Mouse (Mus musculus) ovary, postnatal 36 days (tissue): Measurements from ENCODE around the gene Actl10.

Experiments used
- DNase-seq: peaks from one replicate; pipeline ENCODE4 v3.0.0; 2022; ENCODE audit warnings: low spot score, mixed read lengths

Gene Actl10

DNA sequence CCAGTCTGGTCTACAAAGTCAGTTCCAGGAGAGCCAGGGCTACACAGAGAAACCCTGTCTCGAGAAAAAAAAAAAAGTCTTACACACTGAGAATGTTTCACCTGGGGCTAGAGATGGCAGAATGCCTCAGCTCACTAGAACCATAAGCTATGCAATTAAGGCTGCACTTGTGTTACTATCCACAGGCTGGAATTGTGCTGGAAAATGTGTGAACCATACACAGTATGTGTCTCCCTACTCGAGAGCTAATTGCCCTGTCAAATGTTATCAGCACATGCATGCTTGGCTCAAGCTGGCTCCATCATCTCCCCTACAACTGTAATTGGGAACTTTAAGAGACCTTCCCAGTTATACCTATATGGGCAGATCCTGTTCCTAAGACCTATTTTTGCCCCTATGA, 639 bp upstream of the Actl10 start:
- DNase-seq = no peak

DNA sequence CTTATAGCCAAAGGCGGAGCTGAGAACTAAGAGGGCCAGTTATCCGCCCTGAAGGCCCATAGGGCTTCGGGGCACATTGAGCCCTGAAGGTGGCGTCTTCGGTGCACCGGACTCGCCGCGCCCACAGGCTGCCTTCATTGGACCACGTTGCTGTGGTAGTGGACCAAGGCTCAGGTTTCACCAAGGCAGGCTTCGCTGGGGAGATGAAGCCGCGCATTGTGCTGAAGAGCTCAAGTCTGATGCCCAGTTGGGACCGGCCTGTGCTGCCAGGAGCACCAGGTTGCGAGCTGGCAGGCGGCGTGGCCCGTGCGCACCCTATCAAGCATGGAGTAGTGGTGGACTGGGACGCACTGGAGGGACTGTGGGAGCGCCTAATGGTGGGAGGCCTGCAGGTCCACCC, 351 bp downstream of the Actl10 start:
- no peak for DNase-seq

- peak; percentile 69 for DNase-seq
Observed at GRCm38 (mm10) chr2:154552424-154552907, 890 bp downstream of the Actl10 start.

GRCm38 (mm10) chr2:154555235-154555634, 3.7 kb downstream of the Actl10 start:
- DNase-seq = no peak

DNA sequence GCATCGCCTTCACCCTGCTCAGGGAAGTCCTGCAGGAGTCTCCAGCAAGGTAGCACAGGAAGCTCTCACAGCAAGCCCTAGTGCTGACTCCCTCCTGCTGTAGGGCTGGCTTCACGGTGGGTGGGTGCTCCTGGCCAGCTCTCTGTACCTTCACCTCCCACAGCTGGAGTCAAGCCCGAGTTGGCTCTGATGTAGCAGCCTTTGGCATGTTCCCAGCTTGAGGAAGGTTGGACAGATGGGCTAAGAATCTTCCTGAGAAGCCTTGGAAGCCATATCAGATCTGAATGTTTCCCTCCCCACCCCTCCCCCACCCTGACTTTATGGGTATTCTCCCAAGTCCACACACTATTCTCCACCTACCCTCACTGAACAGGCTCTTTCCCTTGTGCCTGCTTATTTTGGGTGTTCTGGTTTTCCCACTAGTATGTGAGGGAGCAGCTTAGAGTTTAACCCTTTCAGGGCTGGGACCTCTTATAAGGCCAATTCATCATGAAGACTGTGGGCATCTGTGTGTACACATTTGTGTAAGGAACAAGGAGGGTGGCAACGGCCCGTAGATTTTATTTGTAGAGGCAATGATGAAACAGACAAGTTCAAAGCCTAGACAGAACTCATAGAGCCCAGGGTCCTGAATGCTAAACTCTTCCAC, 5.7 kb downstream of the Actl10 start:
- peak; percentile 35 for DNase-seq

DNA sequence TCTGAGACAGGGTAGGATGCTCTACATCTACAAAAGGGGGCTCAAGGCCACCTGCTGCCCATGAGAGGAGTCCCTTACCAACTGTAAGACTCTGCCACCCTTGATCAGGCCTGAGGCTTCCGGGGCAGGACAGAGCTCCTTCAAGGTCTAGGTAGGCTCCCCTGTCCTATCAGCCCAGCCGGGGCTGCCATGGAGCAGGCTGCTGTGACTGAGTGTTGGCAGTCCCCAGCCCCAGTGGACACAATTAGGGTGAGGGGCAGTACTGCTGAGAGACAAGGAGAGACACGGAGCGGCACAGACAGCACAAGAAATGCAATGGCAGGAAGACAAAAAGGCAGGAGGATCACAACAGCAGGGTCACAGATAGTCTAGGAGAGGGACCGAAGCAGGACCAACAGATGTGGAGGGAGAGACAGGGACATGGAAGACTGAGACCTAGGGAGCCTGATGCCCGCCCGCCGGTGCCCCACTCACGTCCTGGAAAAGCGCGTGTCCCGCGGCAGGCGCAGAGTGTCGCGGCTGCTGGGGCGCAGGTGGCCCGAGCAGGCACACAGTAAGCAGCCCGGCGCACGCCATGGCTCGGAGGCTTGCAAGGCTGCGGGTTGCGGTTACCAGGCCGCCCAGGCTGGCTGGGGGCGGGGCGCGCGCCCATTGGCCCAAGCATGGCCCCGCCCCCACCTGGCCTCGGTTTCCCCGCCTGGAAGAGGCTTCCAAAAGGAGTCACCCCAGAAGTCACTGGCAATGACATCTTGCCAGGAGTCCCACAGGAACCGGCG, 6.9 kb downstream of the Actl10 start, which contains the start of gene Necab3:
Gene Necab3 (minus strand): TSS at position 627 of the 776 bp plus-strand sequence.
- DNase-seq = peak; percentile 50

DNA sequence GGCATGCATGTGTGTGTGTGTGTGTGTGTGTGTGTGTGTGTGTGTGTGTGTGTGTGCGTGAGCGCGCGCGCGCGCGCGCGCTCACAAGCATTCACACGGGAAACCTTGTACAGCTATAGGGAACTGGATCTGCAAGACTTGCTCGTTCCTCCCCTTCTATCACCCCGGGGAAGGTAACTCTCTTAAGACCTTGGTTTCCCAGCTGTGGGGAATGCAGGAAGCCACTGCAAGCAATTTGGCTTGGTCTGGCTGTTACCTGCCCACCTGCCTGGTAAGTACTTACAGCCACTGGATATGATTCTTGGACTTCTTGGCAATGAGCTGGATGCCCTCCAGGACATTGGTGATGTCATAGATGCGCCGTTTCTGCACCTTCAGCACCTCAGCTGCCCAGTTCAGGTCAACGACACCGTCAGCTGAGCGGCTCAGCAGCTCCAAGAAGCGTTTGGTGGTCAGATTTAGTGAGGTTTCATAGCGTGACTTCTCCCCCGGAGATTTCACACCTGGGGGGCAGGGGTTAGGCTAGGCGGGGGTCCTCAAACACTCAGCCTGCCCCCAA, 12.1 kb downstream of the Actl10 start:
- DNase-seq = no peak

DNA sequence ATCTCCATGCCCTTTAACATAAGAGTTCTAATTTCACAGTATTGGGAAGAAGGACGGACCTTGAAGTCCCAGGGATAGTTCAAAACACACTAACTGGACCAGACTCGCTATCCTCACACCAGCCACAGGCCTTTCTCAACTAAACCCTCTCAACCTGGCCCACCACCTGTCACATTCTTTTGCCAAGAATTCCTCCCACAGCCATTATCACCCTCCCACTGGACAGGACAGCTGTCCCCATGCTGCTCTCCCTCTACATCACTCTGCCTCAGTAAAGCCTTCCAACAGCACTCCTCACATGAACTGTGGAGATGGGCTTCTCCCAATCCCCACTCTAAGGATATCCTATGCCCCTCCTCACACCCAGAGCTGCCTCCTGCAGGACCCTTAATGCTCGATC, 14.0 kb downstream of the Actl10 start:
- DNase-seq = no peak

DNA sequence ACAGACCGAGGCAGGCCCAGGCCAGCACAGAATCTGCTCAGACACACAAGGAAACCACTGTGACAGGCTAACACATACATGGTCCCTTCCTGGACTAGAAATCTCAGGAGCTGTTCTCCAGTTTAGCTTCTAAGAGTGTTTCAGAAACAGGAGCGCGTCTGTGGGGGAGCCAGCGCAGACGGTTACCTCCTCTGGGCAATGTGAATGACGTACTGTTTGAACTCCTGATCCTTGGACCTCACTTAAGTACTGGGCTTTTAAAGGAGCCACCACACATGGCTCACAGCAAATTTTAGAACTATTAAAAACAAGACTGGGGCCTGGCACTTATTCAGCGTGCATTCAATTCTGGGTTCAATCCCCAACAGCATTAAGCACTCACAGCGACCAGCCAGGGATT, 15.1 kb downstream of the Actl10 start:
- DNase-seq = no peak

DNA sequence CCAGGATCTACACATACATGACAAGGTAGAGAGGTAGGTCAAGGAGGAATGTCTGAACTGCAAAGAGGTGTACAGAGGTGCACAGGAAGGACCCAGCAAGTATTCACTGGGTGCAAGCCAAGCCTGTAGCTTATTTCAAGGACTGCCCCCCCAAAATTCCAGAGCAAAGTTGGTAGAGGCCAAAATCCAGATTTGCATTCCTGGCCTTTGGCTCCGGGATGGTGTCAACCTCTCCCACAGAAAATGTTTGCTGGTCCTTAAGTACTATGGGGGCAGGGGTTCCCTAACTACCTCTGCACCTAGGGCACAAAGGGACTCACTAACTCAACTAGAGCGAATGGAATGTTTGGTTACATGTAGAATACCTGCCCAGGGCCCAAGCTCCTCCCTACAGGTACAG, 16.2 kb downstream of the Actl10 start:
- no peak for DNase-seq

GRCm38 (mm10) chr2:154568329-154569070, 16.9 kb downstream of the Actl10 start:
- DNase-seq = peak; percentile 24

GRCm38 (mm10) chr2:154569071-154569748, 17.6 kb downstream of the Actl10 start:
- DNase-seq = peak; percentile 73

DNA sequence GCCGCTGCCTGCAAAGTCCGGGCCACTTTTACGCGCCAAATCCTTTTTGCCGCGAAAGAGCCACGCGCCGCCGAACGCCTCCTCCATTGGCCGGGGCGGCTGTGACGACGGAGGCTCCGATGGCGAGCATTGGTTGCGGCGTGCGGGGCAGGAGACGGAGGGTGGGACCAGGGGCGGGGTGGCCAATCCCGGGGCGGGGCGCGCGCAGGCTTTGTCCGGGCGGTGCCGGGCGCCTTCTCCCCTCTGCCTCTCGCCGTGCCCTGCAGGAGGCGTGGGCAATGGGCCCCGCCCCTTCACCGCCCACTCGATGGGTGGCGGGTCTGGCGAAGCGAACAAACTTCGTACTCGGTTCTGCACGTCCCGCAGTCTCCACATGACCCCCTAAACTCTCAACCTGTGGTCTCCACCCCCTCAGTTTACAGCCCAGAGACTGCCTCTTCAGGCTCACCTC, 18.3 kb downstream of the Actl10 start, which contains the start of gene E2f1:
Gene E2f1 (minus strand): TSS at position 57 of the 451 bp plus-strand sequence.
- DNase-seq = peak; percentile 96

GRCm38 (mm10) chr2:154570666-154571065, 19.1 kb downstream of the Actl10 start:
- no peak for DNase-seq

DNA sequence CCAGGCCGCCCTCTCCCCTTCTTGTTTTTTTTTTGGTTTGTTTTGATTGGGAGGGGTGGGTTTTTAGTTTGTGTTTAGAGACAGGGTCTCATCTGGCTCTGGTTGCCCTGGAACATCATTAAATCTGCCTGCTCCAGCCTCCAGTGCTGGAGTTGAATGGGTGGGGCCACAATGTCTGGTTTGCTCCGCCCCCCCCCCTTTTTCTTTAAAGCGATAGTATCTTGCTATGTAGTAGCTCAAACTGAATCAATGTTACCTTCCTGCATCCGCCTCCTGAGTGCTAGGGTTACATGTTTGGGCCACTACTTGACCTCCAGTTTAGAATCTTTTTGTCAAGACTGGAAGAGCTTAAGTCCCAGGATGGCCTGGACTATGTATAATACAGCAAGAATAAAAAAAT, 19.7 kb downstream of the Actl10 start:
- DNase-seq = no peak

- no peak for DNase-seq
Observed at GRCm38 (mm10) chr2:154571976-154572375, 20.4 kb downstream of the Actl10 start.

- DNase-seq = no peak
Observed at GRCm38 (mm10) chr2:154572996-154573395, 21.4 kb downstream of the Actl10 start.

DNA sequence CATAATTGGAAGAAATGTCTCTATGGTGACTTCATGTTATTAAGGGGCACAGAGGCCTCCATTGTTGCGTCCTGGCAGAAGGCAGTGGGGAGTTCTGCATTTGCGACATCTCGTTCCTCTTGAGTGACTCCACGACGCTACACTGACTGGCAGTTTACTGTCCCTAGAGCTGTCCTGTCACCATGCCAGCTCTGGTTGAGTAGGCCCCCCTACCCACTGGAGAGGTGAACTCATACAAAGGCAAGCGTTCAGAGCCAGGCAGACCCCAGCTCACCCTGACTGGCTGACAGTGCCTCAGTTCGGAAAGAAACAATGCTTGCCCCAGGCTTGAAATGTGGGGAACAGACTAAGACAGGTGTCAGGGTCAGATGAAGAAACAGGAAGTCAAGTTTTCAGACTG, 22.7 kb downstream of the Actl10 start:
- DNase-seq = no peak

DNA sequence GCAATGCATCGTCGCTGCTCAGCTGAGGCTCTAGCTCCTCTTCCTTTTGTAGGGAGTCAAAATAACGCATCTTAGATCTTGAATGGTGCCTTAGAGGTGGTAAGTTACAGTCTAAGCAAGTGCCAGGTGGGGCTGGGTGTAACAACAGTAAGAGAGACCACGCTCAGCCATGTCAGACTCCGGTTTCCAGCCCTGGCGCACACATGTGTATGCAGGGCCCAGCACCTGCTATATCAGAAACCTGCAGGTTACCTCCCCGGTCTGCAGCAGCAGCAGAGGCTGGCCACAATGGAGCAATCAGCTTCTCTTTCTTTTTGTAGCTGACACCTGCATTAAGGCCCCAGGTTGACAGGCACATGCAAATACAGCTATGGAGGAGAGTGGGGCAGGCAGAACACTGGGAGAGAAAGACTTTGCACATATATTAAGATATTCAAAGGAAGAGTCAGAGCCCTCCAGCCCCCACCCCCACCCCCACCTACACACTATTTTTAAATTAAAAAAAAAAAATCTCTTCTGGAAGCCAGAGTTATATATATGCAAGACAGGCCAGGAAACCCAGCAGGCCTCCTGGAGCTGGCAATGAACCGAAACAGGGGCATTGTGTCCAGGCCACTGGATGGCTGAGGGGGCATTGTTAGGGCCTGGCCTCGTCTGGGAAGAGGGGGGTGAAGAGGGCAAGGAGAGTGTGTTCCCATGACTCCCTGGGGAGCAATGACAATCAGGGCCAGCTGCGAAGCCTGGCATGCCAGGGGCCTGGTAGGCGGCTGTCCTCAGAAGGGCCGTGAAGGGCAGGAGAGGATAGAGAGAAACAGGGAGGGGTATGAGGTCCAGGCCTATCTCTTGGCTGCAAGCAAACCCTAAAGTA, 25.5 kb downstream of the Actl10 start:
- DNase-seq = no peak

GRCm38 (mm10) chr2:154577744-154578067, 26.1 kb downstream of the Actl10 start:
- DNase-seq = no peak

- no peak for DNase-seq
Observed at GRCm38 (mm10) chr2:154580586-154580985, 29.0 kb downstream of the Actl10 start.
